Mouse (Mus musculus) embryonic fibroblast, embryonic 13.5 days (primary cell): ENCODE data around the gene Stxbp1.

ENCODE experiments used
- CTCF ChIP-seq: IDR thresholded peaks from 2 replicates; pipeline ENCODE4 v1.5.1; 2011; ENCODE audit warnings: mild to moderate bottlenecking, control low read depth, low read length, moderate library complexity, borderline replicate concordance; ENCODE audit not compliant: insufficient read depth
- POLR2A ChIP-seq: IDR thresholded peaks from 2 replicates; pipeline ENCODE4 v1.6.1; 2011; ENCODE audit warnings: low read depth, mild to moderate bottlenecking, control low read depth, low read length, moderate library complexity

- TF ChIP-seq POLR2A (peak; percentile 55; the same call in 1 of the 2 replicates), CTCF (no peak)
Measured at GRCm38 (mm10) chr2:32882283-32883043, 35.4 kb upstream of the Stxbp1 start.
